Mouse (Mus musculus): Measurements from ENCODE around the gene Hadhb. TPM values are rescaled to one million over a fixed set of nuclear protein-coding genes. Genes with fewer than 3 reads are reported as not detected.
A peak's percentile ranks its signal among the peaks of the same experiment; 100 is the strongest.
"Not testable (repeated sequence)": the region's sequence is repeated elsewhere in the genome, so short reads cannot be mapped to it uniquely, and the experiment has no call there.

The Hadhb gene
- polyA plus RNA-seq, 1 experiment from 2014 or later = 139 TPM

DNA sequence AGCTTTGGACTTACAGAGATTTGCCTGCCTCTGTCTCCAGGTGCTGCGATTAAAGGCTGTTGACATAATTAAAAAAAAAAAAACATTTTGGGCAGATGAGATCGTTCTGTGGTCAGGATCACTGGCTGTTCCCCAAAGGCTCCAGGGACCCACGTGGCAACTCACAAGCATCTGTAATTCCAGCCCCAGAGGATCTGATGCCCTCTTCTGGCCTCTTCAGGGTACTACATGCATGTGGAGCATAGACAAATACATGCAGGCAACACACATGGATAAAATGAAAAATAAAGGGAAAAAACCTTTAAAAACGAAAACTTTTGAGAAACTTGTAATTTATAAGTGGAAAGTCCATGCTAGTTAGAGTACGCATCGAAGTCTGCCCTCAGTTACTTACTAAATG lies 52.2 kb downstream of the Hadhb start:
- Histone ChIP-seq H3K27me3 (ENCODE audit: control insufficient read depth, insufficient read depth, low read length) (no peaks in the 10 kb centered on the region), H3K4me2 (ENCODE audit: low read depth, low read length) (no peak overlapping the region), H3K4me3 (ENCODE audit: low read depth, low read length) (no peak overlapping the region), H3K9me3 (replicated peaks; ENCODE audit: control insufficient read depth, low read length) (no peaks in the 10 kb centered on the region), H3K27ac (replicated peaks; ENCODE audit: low read depth, low read length) (no peak overlapping the region), H3K36me3 (replicated peaks; ENCODE audit: control insufficient read depth, insufficient read depth, low read depth, low read length) (no peaks in the 10 kb centered on the region), H3K4me1 (ENCODE audit: control insufficient read depth, insufficient read depth, low read length) (no peaks in the 10 kb centered on the region), H3K9ac (replicated peaks; ENCODE audit: low read length) (no peak overlapping the region)
- DNase-seq (ENCODE audit: low spot score) (peak; percentile 49), ATAC-seq (replicated peaks; ENCODE audit: insufficient number of reproducible peaks, low FRiP score, low TSS enrichment, low read depth) (no peak)
- 68% methylated on average over 6 of the region's 6 CpGs for WGBS

DNA sequence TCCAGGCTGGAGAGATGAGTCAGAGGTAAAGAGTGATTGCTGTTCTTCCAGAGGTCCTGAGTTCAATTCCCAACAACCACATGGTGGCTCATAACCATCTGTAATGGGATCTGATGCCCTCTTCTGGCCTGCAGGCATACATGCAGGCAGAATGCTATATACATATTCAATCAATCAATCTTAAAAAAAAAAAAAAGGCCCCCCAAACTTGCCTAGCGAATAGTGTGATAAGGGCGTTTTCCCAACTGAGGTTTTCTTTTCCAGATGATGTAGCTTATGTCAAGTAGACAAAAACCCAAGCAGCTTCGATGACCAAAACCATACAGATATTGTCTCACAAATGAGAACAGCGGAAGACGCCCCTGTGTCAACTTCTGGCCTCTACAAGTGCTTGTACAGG lies 55.7 kb downstream of the Hadhb start:
- H3K4me1 ChIP-seq (ENCODE audit: control insufficient read depth, insufficient read depth, low read length); H3K4me2 ChIP-seq (ENCODE audit: low read depth, low read length); ATAC-seq (replicated peaks; ENCODE audit: insufficient number of reproducible peaks, low FRiP score, low TSS enrichment, low read depth); H3K9ac ChIP-seq (replicated peaks; ENCODE audit: low read length); H3K27me3 ChIP-seq (ENCODE audit: control insufficient read depth, insufficient read depth, low read length); H3K9me3 ChIP-seq (replicated peaks; ENCODE audit: control insufficient read depth, low read length); H3K4me3 ChIP-seq (ENCODE audit: low read depth, low read length); DNase-seq (ENCODE audit: low spot score); H3K36me3 ChIP-seq (replicated peaks; ENCODE audit: control insufficient read depth, insufficient read depth, low read depth, low read length); H3K27ac ChIP-seq (replicated peaks; ENCODE audit: low read depth, low read length): not testable (repeated sequence)
- 86% methylated on average over 5 of the region's 5 CpGs for WGBS

DNA sequence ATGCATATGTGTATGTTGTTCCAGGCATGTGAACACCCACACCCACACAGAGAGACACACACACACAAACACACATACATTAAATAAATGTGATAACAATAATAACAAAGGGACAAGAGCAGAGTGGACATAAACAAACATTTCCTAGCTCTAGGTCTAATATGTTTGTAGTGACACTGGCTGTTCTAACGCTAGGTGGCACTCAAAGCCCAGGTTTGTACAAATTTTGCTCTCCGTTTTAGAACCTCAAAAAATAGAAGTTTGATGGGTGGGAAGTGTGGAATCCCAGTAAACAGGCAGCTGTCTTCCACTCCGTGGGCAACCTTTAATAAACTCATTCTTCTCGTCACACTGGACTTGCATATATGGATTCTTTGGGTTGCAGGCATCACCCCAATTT lies 59.8 kb downstream of the Hadhb start:
- Histone ChIP-seq H3K36me3 (replicated peaks; ENCODE audit: control insufficient read depth, insufficient read depth, low read depth, low read length) (no peaks in the 10 kb centered on the region), H3K4me3 (ENCODE audit: low read depth, low read length) (no peak overlapping the region), H3K9me3 (replicated peaks; ENCODE audit: control insufficient read depth, low read length) (no peaks in the 10 kb centered on the region), H3K4me2 (ENCODE audit: low read depth, low read length) (no peak overlapping the region), H3K27ac (replicated peaks; ENCODE audit: low read depth, low read length) (no peak overlapping the region), H3K4me1 (ENCODE audit: control insufficient read depth, insufficient read depth, low read length) (no peaks in the 10 kb centered on the region), H3K27me3 (ENCODE audit: control insufficient read depth, insufficient read depth, low read length) (no peaks in the 10 kb centered on the region), H3K9ac (replicated peaks; ENCODE audit: low read length) (no peak overlapping the region)
- WGBS = 14% methylated on average over 4 of the region's 4 CpGs
- ATAC-seq (replicated peaks; ENCODE audit: insufficient number of reproducible peaks, low FRiP score, low TSS enrichment, low read depth) = no peak
- peak; percentile 80 for DNase-seq (ENCODE audit: low spot score)

DNA sequence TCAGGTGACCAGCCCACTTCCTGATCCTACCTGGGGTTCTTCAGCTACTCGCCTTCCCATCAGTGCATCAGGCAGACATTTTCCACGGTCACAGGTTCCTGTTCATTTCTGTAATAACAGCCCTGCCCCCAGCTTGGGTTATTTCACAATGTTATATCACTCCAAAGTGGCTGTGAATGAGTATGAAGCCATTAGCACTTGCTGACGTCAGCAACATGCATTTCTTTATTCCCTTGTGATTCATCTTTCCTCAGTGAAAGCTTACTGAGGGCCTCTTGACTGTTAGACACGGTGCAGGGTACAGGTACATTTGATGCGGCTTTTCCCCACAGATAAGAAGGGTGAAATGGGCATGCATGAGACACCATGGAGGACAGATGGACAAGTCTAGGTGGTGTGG lies 60.9 kb downstream of the Hadhb start:
- DNase-seq (ENCODE audit: low spot score) (no peak), ATAC-seq (replicated peaks; ENCODE audit: insufficient number of reproducible peaks, low FRiP score, low TSS enrichment, low read depth) (no peak)
- WGBS = 78% methylated on average over 5 of the region's 5 CpGs
- no peaks in the 10 kb centered on the region for H3K9me3 ChIP-seq (replicated peaks; ENCODE audit: control insufficient read depth, low read length)
- no peaks in the 10 kb centered on the region for H3K27me3 ChIP-seq (ENCODE audit: control insufficient read depth, insufficient read depth, low read length)
- H3K4me2 ChIP-seq (ENCODE audit: low read depth, low read length) = no peak overlapping the region
- no peaks in the 10 kb centered on the region for H3K36me3 ChIP-seq (replicated peaks; ENCODE audit: control insufficient read depth, insufficient read depth, low read depth, low read length)
- H3K4me1 ChIP-seq (ENCODE audit: control insufficient read depth, insufficient read depth, low read length) = no peaks in the 10 kb centered on the region
- H3K9ac ChIP-seq (replicated peaks; ENCODE audit: low read length) = no peak overlapping the region
- H3K27ac ChIP-seq (replicated peaks; ENCODE audit: low read depth, low read length) = no peak overlapping the region
- H3K4me3 ChIP-seq (ENCODE audit: low read depth, low read length) = no peak overlapping the region

DNA sequence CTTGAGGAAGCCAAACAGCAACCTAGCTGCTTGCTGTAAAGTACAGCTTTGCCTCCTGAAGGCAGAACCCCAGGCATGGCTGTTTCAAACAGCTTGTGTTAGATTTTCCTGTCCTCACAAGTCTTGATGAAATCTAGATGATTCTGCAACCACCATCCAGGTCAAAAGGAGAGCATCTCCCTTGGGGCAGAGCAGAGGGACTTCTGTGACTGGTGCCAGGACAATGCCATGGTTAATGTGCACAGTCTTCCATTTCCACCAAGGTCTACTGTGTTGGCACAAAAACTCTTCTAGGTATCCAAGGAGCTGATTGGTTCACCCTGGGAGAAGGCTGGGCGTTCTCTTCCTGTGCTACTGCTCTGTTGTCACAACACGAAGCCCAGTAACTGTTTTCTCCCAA lies 64.7 kb downstream of the Hadhb start:
- H3K9ac ChIP-seq (replicated peaks; ENCODE audit: low read length) = no peak overlapping the region
- no peaks in the 10 kb centered on the region for H3K9me3 ChIP-seq (replicated peaks; ENCODE audit: control insufficient read depth, low read length)
- no peaks in the 10 kb centered on the region; the same call in 1 of the 2 replicates for H3K36me3 ChIP-seq (replicated peaks; ENCODE audit: control insufficient read depth, insufficient read depth, low read depth, low read length)
- no peak overlapping the region for H3K27ac ChIP-seq (replicated peaks; ENCODE audit: low read depth, low read length)
- H3K4me3 ChIP-seq (ENCODE audit: low read depth, low read length) = no peak overlapping the region
- no peak overlapping the region for H3K4me2 ChIP-seq (ENCODE audit: low read depth, low read length)
- ATAC-seq (replicated peaks; ENCODE audit: insufficient number of reproducible peaks, low FRiP score, low TSS enrichment, low read depth) = no peak
- no peaks in the 10 kb centered on the region for H3K27me3 ChIP-seq (ENCODE audit: control insufficient read depth, insufficient read depth, low read length)
- DNase-seq (ENCODE audit: low spot score) = no peak
- WGBS = 87% methylated on average over 2 of the region's 2 CpGs
- no peaks in the 10 kb centered on the region for H3K4me1 ChIP-seq (ENCODE audit: control insufficient read depth, insufficient read depth, low read length)

DNA sequence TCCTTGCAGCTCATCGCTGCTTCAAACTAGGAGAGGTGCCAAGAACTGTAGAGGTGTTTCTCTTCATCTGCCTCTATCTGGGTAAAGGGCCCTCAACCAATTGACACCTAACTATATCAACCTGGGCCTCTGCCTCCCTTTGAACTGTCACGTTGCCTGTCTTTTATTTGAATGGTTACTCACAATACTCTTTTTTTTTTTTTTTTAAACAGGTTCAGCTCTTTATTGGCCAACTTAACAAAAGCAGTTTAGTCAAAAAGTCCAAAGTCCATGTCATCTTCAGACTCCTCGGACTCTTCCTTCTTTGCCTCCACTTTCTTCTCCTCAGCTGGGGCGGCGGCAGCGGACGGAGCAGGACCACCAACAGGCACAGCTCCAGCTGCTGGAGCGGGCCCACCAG lies 65.6 kb downstream of the Hadhb start:
- Histone ChIP-seq H3K4me2 (ENCODE audit: low read depth, low read length) (no peak overlapping the region), H3K4me3 (ENCODE audit: low read depth, low read length) (no peak overlapping the region), H3K9ac (replicated peaks; ENCODE audit: low read length) (no peak overlapping the region), H3K27ac (replicated peaks; ENCODE audit: low read depth, low read length) (no peak overlapping the region), H3K36me3 (replicated peaks; ENCODE audit: control insufficient read depth, insufficient read depth, low read depth, low read length) (no peaks in the 10 kb centered on the region; the same call in 1 of the 2 replicates), H3K9me3 (replicated peaks; ENCODE audit: control insufficient read depth, low read length) (no peaks in the 10 kb centered on the region), H3K4me1 (ENCODE audit: control insufficient read depth, insufficient read depth, low read length) (no peaks in the 10 kb centered on the region), H3K27me3 (ENCODE audit: control insufficient read depth, insufficient read depth, low read length) (no peaks in the 10 kb centered on the region)
- 95% methylated on average over 8 of the region's 8 CpGs for WGBS
- ATAC-seq (replicated peaks; ENCODE audit: insufficient number of reproducible peaks, low FRiP score, low TSS enrichment, low read depth) (no peak), DNase-seq (ENCODE audit: low spot score) (no peak)

DNA sequence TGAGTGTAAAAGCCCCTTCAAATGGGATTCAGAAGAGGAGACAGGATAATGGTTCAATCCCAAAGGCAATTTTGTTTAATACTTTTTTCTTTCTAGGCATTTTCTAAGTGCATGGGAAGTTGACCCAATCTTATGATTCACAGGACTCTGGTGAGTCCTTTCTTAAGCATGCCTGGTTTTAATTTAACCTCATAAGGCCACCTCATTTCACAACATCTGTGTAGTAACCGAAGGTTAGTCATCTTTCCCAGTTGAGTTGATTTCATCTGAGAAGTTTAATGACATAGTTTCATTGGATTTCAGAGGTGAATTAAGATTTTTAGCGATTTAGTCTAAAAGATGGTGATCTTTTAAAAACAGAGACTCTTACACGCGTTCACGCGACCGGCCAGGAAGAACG lies 67.6 kb downstream of the Hadhb start:
- H3K27ac ChIP-seq (replicated peaks; ENCODE audit: low read depth, low read length) = no peak overlapping the region
- no peak overlapping the region for H3K4me3 ChIP-seq (ENCODE audit: low read depth, low read length)

DNA sequence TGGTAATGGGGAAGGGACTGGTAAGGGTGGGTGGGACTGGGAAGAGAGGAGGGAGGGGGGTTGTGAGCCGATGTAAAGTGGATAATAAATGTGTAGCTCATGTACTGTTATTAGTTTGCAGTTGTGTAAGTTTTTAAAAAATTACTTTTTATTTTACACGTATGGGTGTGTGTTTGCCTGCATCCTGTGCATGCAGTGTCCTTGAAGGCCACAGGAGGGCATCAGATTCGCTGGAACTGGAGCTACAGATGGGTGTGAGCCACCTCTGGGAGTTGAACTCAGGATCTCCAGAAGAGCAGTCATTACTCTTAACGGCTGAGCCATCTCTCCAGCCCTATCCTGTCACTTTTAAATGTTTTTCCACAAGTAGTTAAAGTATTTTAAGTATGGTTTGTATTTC lies 75.9 kb downstream of the Hadhb start:
- no peaks in the 10 kb centered on the region for H3K36me3 ChIP-seq (replicated peaks; ENCODE audit: control insufficient read depth, insufficient read depth, low read depth, low read length)
- no peaks in the 10 kb centered on the region for H3K4me1 ChIP-seq (ENCODE audit: control insufficient read depth, insufficient read depth, low read length)
- no peak for ATAC-seq (replicated peaks; ENCODE audit: insufficient number of reproducible peaks, low FRiP score, low TSS enrichment, low read depth)
- no peak for DNase-seq (ENCODE audit: low spot score)
- H3K27ac ChIP-seq (replicated peaks; ENCODE audit: low read depth, low read length) = no peak overlapping the region
- H3K9me3 ChIP-seq (replicated peaks; ENCODE audit: control insufficient read depth, low read length) = no peaks in the 10 kb centered on the region
- no peaks in the 10 kb centered on the region for H3K27me3 ChIP-seq (ENCODE audit: control insufficient read depth, insufficient read depth, low read length)
- WGBS = 82% methylated on average over 4 of the region's 4 CpGs
- H3K9ac ChIP-seq (replicated peaks; ENCODE audit: low read length) = no peak overlapping the region
- no peak overlapping the region for H3K4me3 ChIP-seq (ENCODE audit: low read depth, low read length)
- no peak overlapping the region for H3K4me2 ChIP-seq (ENCODE audit: low read depth, low read length)

More for the DNA sequence above, 67.6 kb downstream of the Hadhb start:
- no peak for ATAC-seq (replicated peaks; ENCODE audit: insufficient number of reproducible peaks, low FRiP score, low TSS enrichment, low read depth)
- DNase-seq (ENCODE audit: low spot score) = no peak
- Histone ChIP-seq H3K27me3 (ENCODE audit: control insufficient read depth, insufficient read depth, low read length) (no peaks in the 10 kb centered on the region), H3K4me1 (ENCODE audit: control insufficient read depth, insufficient read depth, low read length) (no peaks in the 10 kb centered on the region), H3K9ac (replicated peaks; ENCODE audit: low read length) (no peak overlapping the region), H3K36me3 (replicated peaks; ENCODE audit: control insufficient read depth, insufficient read depth, low read depth, low read length) (no peaks in the 10 kb centered on the region; the same call in 1 of the 2 replicates), H3K9me3 (replicated peaks; ENCODE audit: control insufficient read depth, low read length) (no peaks in the 10 kb centered on the region), H3K4me2 (ENCODE audit: low read depth, low read length) (no peak overlapping the region)
- WGBS = 95% methylated on average over 8 of the region's 8 CpGs
